23 mouse cellular contexts compared by ENCODE assay signal in genomic region chr9:46207501-46207869, GRCm38 (mm10). TPM values are rescaled to one million over a fixed set of nuclear protein-coding genes. Genes with fewer than 3 reads are reported as not detected.
DNase-seq lines count a peak whose midpoint lies in the region; ATAC-seq and TF ChIP-seq lines count a peak whose summit lies in the region.
"Had no signal": no experiment of that assay in that cellular context is flagged by ENCODE, and none has a peak within 500 bp of the region (broad histone marks: within the 10 kb centered on the region; RNA-seq: fewer than 3 reads in every experiment).

No protein-coding gene starts in this region.

- no peaks in the 10 kb centered on the region for H3K27me3 ChIP-seq in lung, embryonic 16.5 days (ENCODE audit: control insufficient read depth, insufficient read depth, low read depth, low read length)
- no peaks in the 10 kb centered on the region for H3K27me3 ChIP-seq in intestine, postnatal 0 days (replicated peaks; ENCODE audit: control insufficient read depth, insufficient read depth, low read length)
- no peaks in the 10 kb centered on the region for H3K27me3 ChIP-seq in liver, embryonic 14.5 days (ENCODE audit: control insufficient read depth, insufficient read depth, low read length)
- no peaks in the 10 kb centered on the region for H3K27me3 ChIP-seq in forebrain, embryonic 15.5 days
- H3K27me3 ChIP-seq: embryonic facial prominence, embryonic 13.5 days; Patski had no signal

- no peak for TF ChIP-seq CTCF in intestine, postnatal 0 days (IDR thresholded peaks at IDR 0.05; ENCODE audit: low read depth)
- TF ChIP-seq CTCF in liver, embryonic 14.5 days (IDR thresholded peaks at IDR 0.05; ENCODE audit: low read depth) = no peak

- 0 out of 2 replicates have a peak, but pooled peaks have one; percentile 10 for ATAC-seq in lung, embryonic 16.5 days (ENCODE audit: low read depth)
- ATAC-seq in intestine, postnatal 0 days = peak; percentile 13; the same call in 1 of the 2 replicates
- ATAC-seq in liver, embryonic 14.5 days (ENCODE audit: insufficient read depth) = peak; percentile 6; the same call in 1 of the 2 replicates
- ATAC-seq in inflammation-experienced regulatory T-cells, adult 6 months = no peak
- ATAC-seq in forebrain, embryonic 15.5 days (replicated peaks) = no peak
- ATAC-seq: activated CD4-positive, CD25-positive, alpha-beta regulatory T cell, adult 4 months; Patski had no signal

- no peak overlapping the region for H3K9ac ChIP-seq in lung, embryonic 16.5 days (ENCODE audit: low read length)
- H3K9ac ChIP-seq in intestine, postnatal 0 days (ENCODE audit: low read depth, low read length) = no peak overlapping the region
- no peak overlapping the region for H3K9ac ChIP-seq in liver, embryonic 14.5 days (replicated peaks)
- no peak overlapping the region for H3K9ac ChIP-seq in forebrain, embryonic 15.5 days (replicated peaks)
- H3K9ac ChIP-seq: embryonic facial prominence, embryonic 13.5 days; hindbrain, embryonic 14.5 days had no signal

- no peak overlapping the region for H3K4me2 ChIP-seq in lung, embryonic 16.5 days (ENCODE audit: low read depth, low read length)
- no peak overlapping the region for H3K4me2 ChIP-seq in intestine, postnatal 0 days (replicated peaks; ENCODE audit: low read depth)
- no peak overlapping the region for H3K4me2 ChIP-seq in liver, embryonic 14.5 days (ENCODE audit: low read depth)
- H3K4me2 ChIP-seq in forebrain, embryonic 15.5 days (replicated peaks) = no peak overlapping the region
- H3K4me2 ChIP-seq: embryonic facial prominence, embryonic 13.5 days; hindbrain, embryonic 14.5 days had no signal

- H3K27ac ChIP-seq in lung, embryonic 16.5 days (ENCODE audit: low read length) = no peak overlapping the region
- peak overlapping the region; percentile 94 for H3K27ac ChIP-seq in intestine, postnatal 0 days (ENCODE audit: low read depth, low read length)
- H3K27ac ChIP-seq in liver, embryonic 14.5 days = no peak overlapping the region
- no peak overlapping the region for H3K27ac ChIP-seq in forebrain, embryonic 15.5 days (replicated peaks)
- H3K27ac ChIP-seq: embryonic facial prominence, embryonic 13.5 days; heart, adult 2 months; hindbrain, embryonic 14.5 days had no signal

- peaks cover 11% of the 10 kb centered on the region for H3K36me3 ChIP-seq in lung, embryonic 16.5 days (ENCODE audit: control insufficient read depth, insufficient read depth, low read length)
- peaks cover 52% of the 10 kb centered on the region for H3K36me3 ChIP-seq in intestine, postnatal 0 days (ENCODE audit: control insufficient read depth, insufficient read depth)
- no peaks in the 10 kb centered on the region; the same call in 1 of the 2 replicates for H3K36me3 ChIP-seq in liver, embryonic 14.5 days (replicated peaks; ENCODE audit: control insufficient read depth, insufficient read depth, low read depth)
- H3K36me3 ChIP-seq in forebrain, embryonic 15.5 days = peaks cover 17% of the 10 kb centered on the region; the same call in 1 of the 2 replicates

- no peaks in the 10 kb centered on the region for H3K9me3 ChIP-seq in lung, embryonic 16.5 days (ENCODE audit: control insufficient read depth, low read length)
- no peaks in the 10 kb centered on the region for H3K9me3 ChIP-seq in intestine, postnatal 0 days (ENCODE audit: control insufficient read depth)
- H3K9me3 ChIP-seq in liver, embryonic 14.5 days (ENCODE audit: control insufficient read depth, low read length) = no peaks in the 10 kb centered on the region
- no peaks in the 10 kb centered on the region for H3K9me3 ChIP-seq in forebrain, embryonic 15.5 days
- H3K9me3 ChIP-seq: embryonic facial prominence, embryonic 13.5 days had no signal

- no peaks in the 10 kb centered on the region for H3K4me1 ChIP-seq in lung, embryonic 16.5 days (replicated peaks; ENCODE audit: control insufficient read depth, insufficient read depth, low read length)
- 0 out of 2 replicates have a peak, but pooled peaks cover 7% of the 10 kb centered on the region for H3K4me1 ChIP-seq in intestine, postnatal 0 days (replicated peaks; ENCODE audit: control insufficient read depth, insufficient read depth, low read length)
- peaks cover 8 to 23% of the 10 kb centered on the region in 2 experiments; a peak in 3 of 4 replicates for H3K4me1 ChIP-seq in liver, embryonic 14.5 days (replicated peaks; ENCODE audit: control insufficient read depth in 2 of 2, insufficient read depth in 2 of 2, low read length in 1 of 2)
- no peaks in the 10 kb centered on the region for H3K4me1 ChIP-seq in forebrain, embryonic 15.5 days

- DNase-seq in lung, postnatal 10 days = no peak
- no peak for DNase-seq in liver, embryonic 14.5 days (ENCODE audit: low read depth in 3 of 3, low spot score in 3 of 3)
- no peak for DNase-seq in embryo, embryonic 9.5 days (ENCODE audit: extremely low spot score)
- DNase-seq: adrenal gland, postnatal 14 days; B cell, adult 2 months; cerebellum, adult 11-12 months; cerebellum, postnatal 36 days; gastrocnemius, postnatal 10 days; heart, adult 2 months; layer of hippocampus, postnatal 36 days; lung, postnatal 36 days had no signal

- WGBS in lung, embryonic 16.5 days = 44% methylated on average over 6 of the region's 6 CpGs
- WGBS in intestine, postnatal 0 days = 44% methylated on average over 6 of the region's 6 CpGs
- 72% methylated on average over 6 of the region's 6 CpGs for WGBS in liver, embryonic 14.5 days (ENCODE audit: insufficient replicate concordance)
- 97% methylated on average over 6 of the region's 6 CpGs for WGBS in forebrain, embryonic 15.5 days

- TF ChIP-seq EP300 in liver, embryonic 14.5 days (IDR thresholded peaks at IDR 0.05; ENCODE audit: low read depth) = no peak

- H3K4me3 ChIP-seq in lung, embryonic 16.5 days (ENCODE audit: low read length) = no peak overlapping the region
- no peak overlapping the region for H3K4me3 ChIP-seq in intestine, postnatal 0 days (ENCODE audit: low read depth, low read length)
- no peak overlapping the region for H3K4me3 ChIP-seq in liver, embryonic 14.5 days (ENCODE audit: insufficient read depth in 1 of 2, low read depth in 2 of 2, low read length in 2 of 2)
- H3K4me3 ChIP-seq in forebrain, embryonic 15.5 days = no peak overlapping the region
- H3K4me3 ChIP-seq: embryonic facial prominence, embryonic 13.5 days; heart, adult 2 months had no signal

RNA-seq across cellular contexts. Expression of gene Apoa1, which starts 20.9 kb away (rescaled TPM):
- 14.2 and 96.7 TPM in 2 replicates for polyA plus RNA-seq in lung, embryonic 16.5 days (2015; fragmentation: Nextera tagmentation; extraction: Ambion mirVana)
- polyA plus RNA-seq in intestine, postnatal 0 days (2015; fragmentation: Nextera tagmentation; extraction: Ambion mirVana) = 28,401 and 28,927 TPM in 2 replicates
- polyA plus RNA-seq in liver, embryonic 14.5 days (2012; rRNA removed) = 874 and 1,404 TPM in 2 replicates
- 3,278 and 3,386 TPM in 2 replicates for polyA plus RNA-seq in liver, embryonic 14.5 days (2014; fragmentation: Nextera tagmentation; extraction: Ambion mirVana)
- polyA plus RNA-seq in inflammation-experienced regulatory T-cells, adult 6 months (2017; shearing (Covaris generic)) = not detected
- polyA plus RNA-seq in forebrain, embryonic 15.5 days (2015; fragmentation: Nextera tagmentation; extraction: Ambion mirVana) = 1.7 and 3.5 TPM in 2 replicates
- polyA plus RNA-seq: activated CD4-positive, CD25-positive, alpha-beta regulatory T cell, adult 4 months; Patski had no signal

RNA-seq across cellular contexts. Expression of gene Apoc3, which starts 28.0 kb away (rescaled TPM):
- not detected in 2 replicates for polyA plus RNA-seq in lung, embryonic 16.5 days (2015; fragmentation: Nextera tagmentation; extraction: Ambion mirVana)
- 8,073 and 8,903 TPM in 2 replicates for polyA plus RNA-seq in intestine, postnatal 0 days (2015; fragmentation: Nextera tagmentation; extraction: Ambion mirVana)
- polyA plus RNA-seq in liver, embryonic 14.5 days (2012; rRNA removed) = 2.7 and 3.4 TPM in 2 replicates
- 4.1 and 5.8 TPM in 2 replicates for polyA plus RNA-seq in liver, embryonic 14.5 days (2014; fragmentation: Nextera tagmentation; extraction: Ambion mirVana)
- polyA plus RNA-seq in inflammation-experienced regulatory T-cells, adult 6 months (2017; shearing (Covaris generic)) = not detected
- polyA plus RNA-seq in forebrain, embryonic 15.5 days (2015; fragmentation: Nextera tagmentation; extraction: Ambion mirVana) = not detected in 2 replicates
- polyA plus RNA-seq: activated CD4-positive, CD25-positive, alpha-beta regulatory T cell, adult 4 months; embryonic facial prominence, embryonic 13.5 days; heart, postnatal 0 days; hindbrain, embryonic 14.5 days; kidney, embryonic 14.5 days; limb, embryonic 14.5 days; midbrain, postnatal 0 days; Patski had no signal

RNA-seq across cellular contexts. Expression of gene Apoa4, which starts 33.0 kb away (rescaled TPM):
- 0.14 TPM in 1 of 2 replicates, not detected in the other for polyA plus RNA-seq in lung, embryonic 16.5 days (2015; fragmentation: Nextera tagmentation; extraction: Ambion mirVana)
- 27,935 and 31,935 TPM in 2 replicates for polyA plus RNA-seq in intestine, postnatal 0 days (2015; fragmentation: Nextera tagmentation; extraction: Ambion mirVana)
- polyA plus RNA-seq in liver, embryonic 14.5 days (2012; rRNA removed) = 0.02 TPM in 1 of 2 replicates, not detected in the other
- not detected in 2 replicates for polyA plus RNA-seq in liver, embryonic 14.5 days (2014; fragmentation: Nextera tagmentation; extraction: Ambion mirVana)
- polyA plus RNA-seq in inflammation-experienced regulatory T-cells, adult 6 months (2017; shearing (Covaris generic)) = not detected
- not detected in 2 replicates for polyA plus RNA-seq in forebrain, embryonic 15.5 days (2015; fragmentation: Nextera tagmentation; extraction: Ambion mirVana)
- polyA plus RNA-seq: activated CD4-positive, CD25-positive, alpha-beta regulatory T cell, adult 4 months; embryonic facial prominence, embryonic 13.5 days; heart, postnatal 0 days; hindbrain, embryonic 14.5 days; kidney, embryonic 14.5 days; midbrain, postnatal 0 days; Patski had no signal

Comparison
In these comparisons a context has a peak if more than half of its experiments do, and no peak if none do; other contexts are left out.
1. ATAC-seq: peak in lung, embryonic 16.5 days (single experiment), intestine, postnatal 0 days (single experiment) and liver, embryonic 14.5 days (single experiment); none in inflammation-experienced regulatory T-cells, adult 6 months (single experiment) and forebrain, embryonic 15.5 days (single experiment).
2. RNA of gene Apoc3, which starts 28.0 kb away (polyA plus RNA-seq): 8,073 to 8,903 TPM in intestine, postnatal 0 days; 2.7 to 5.8 TPM in liver, embryonic 14.5 days, not detected in lung, embryonic 16.5 days, not detected in inflammation-experienced regulatory T-cells, adult 6 months and not detected in forebrain, embryonic 15.5 days; every median in the first group is over 1,000 times any median in the second.
3. RNA of gene Apoa4, which starts 33.0 kb away (polyA plus RNA-seq): 27,935 to 31,935 TPM in intestine, postnatal 0 days; 0.02 TPM in liver, embryonic 14.5 days, 0.14 TPM in lung, embryonic 16.5 days, not detected in inflammation-experienced regulatory T-cells, adult 6 months and not detected in forebrain, embryonic 15.5 days; every median in the first group is over 1,000 times any median in the second.